Mouse (Mus musculus) heart, embryonic 15.5 days (tissue): ENCODE results near the gene Ddo. TPM values are rescaled to one million over a fixed set of nuclear protein-coding genes. Genes with fewer than 3 reads are reported as not detected.

ENCODE experiments used
- ATAC-seq: fragments of 200-750 bp; cut with Nextera tagmentation; replicated peaks from 2 replicates; pipeline ENCODE4 v1.8.0; 2017; ENCODE audit warnings: low read depth, moderate TSS enrichment; ENCODE audit not compliant: insufficient number of reproducible peaks, insufficient read depth, low FRiP score
- H3K27ac ChIP-seq: fragments of 300-500 bp; sonication (generic); 2 replicates; pipeline ENCODE4 v1.5.1; 2015; ENCODE audit warnings: mild to moderate bottlenecking, inconsistent platforms
- H3K27me3 ChIP-seq: fragments of 300-500 bp; sonication (generic); 2 replicates; pipeline ENCODE4 v1.6.1; 2015; ENCODE audit warnings: inconsistent platforms
- H3K36me3 ChIP-seq: fragments of 300-500 bp; sonication (generic); 2 replicates; pipeline ENCODE4 v1.6.1; 2015; ENCODE audit warnings: mild to moderate bottlenecking, inconsistent platforms
- H3K4me1 ChIP-seq: fragments of 300-500 bp; sonication (generic); replicated peaks from 2 replicates; pipeline ENCODE4 v1.6.1; 2015; ENCODE audit warnings: inconsistent platforms
- H3K4me2 ChIP-seq: fragments of 300-500 bp; sonication (generic); 2 replicates; pipeline ENCODE4 v1.6.1; 2015; ENCODE audit warnings: inconsistent platforms, mild to moderate bottlenecking, moderate library complexity
- H3K4me3 ChIP-seq: fragments of 300-500 bp; sonication (generic); 2 replicates; pipeline ENCODE4 v1.5.1; 2015; ENCODE audit warnings: mild to moderate bottlenecking, inconsistent platforms
- H3K9ac ChIP-seq: fragments of 300-500 bp; sonication (generic); 2 replicates; pipeline ENCODE4 v1.6.1; 2015; ENCODE audit warnings: mild to moderate bottlenecking, inconsistent platforms
- H3K9me3 ChIP-seq: fragments of 300-500 bp; sonication (generic); replicated peaks from 2 replicates; pipeline ENCODE4 v1.6.1; 2016; ENCODE audit warnings: inconsistent platforms
- WGBS: fragments of 180-500 bp; shearing (Covaris S2); methylation state at CpG from one replicate; pipeline ENCODE4 v1.1.7; 2015; ENCODE audit warnings: mixed read lengths; 5-methylcytosine and 5-hydroxymethylcytosine counted together
- polyA plus RNA-seq: library from polyadenylated mRNA; unstranded; fragments of >200 nt; fragmentation: Nextera tagmentation; extraction: Ambion mirVana; gene quantifications from 2 replicates; pipeline ENCODE4 v1.2.1, GENCODE M21; 2015

Gene Ddo
- polyA plus RNA-seq, 1 experiment from 2014 or later = 22.5 TPM

- 61% methylated on average over 3 of the region's 3 CpGs for WGBS
- no peak overlapping the region for H3K4me3 ChIP-seq
- H3K9ac ChIP-seq = no peak overlapping the region
- no peaks in the 10 kb centered on the region for H3K36me3 ChIP-seq
- no peaks in the 10 kb centered on the region for H3K27me3 ChIP-seq
- H3K27ac ChIP-seq = no peak overlapping the region
- H3K9me3 ChIP-seq = no peaks in the 10 kb centered on the region
- H3K4me2 ChIP-seq = no peak overlapping the region
- H3K4me1 ChIP-seq = peaks cover 12% of the 10 kb centered on the region
- no peak for ATAC-seq
These were observed 86.9 kb downstream of the Ddo start for GRCm38 (mm10) chr10:40716713-40717112.

GRCm38 (mm10) chr10:40718362-40718761, 88.6 kb downstream of the Ddo start:
- no peak for ATAC-seq
- Histone ChIP-seq H3K4me1 (peaks cover 10% of the 10 kb centered on the region), H3K36me3 (no peaks in the 10 kb centered on the region), H3K27ac (no peak overlapping the region), H3K4me3 (no peak overlapping the region), H3K9ac (no peak overlapping the region), H3K27me3 (no peaks in the 10 kb centered on the region), H3K9me3 (no peaks in the 10 kb centered on the region), H3K4me2 (no peak overlapping the region)
- WGBS = 93% methylated on average over 13 of the region's 13 CpGs

GRCm38 (mm10) chr10:40719062-40719461, 89.3 kb downstream of the Ddo start:
- no peaks in the 10 kb centered on the region for H3K9me3 ChIP-seq
- H3K27me3 ChIP-seq = no peaks in the 10 kb centered on the region
- H3K36me3 ChIP-seq = no peaks in the 10 kb centered on the region
- WGBS = 46% methylated on average over 6 of the region's 6 CpGs
- H3K4me2 ChIP-seq = no peak overlapping the region
- no peak overlapping the region for H3K4me3 ChIP-seq
- H3K27ac ChIP-seq = no peak overlapping the region
- H3K4me1 ChIP-seq = peaks cover 9% of the 10 kb centered on the region
- no peak for ATAC-seq
- H3K9ac ChIP-seq = no peak overlapping the region

- ATAC-seq = no peak
These were observed 91.1 kb downstream of the Ddo start for GRCm38 (mm10) chr10:40720883-40721282.

GRCm38 (mm10) chr10:40724342-40724741, 94.5 kb downstream of the Ddo start:
- no peaks in the 10 kb centered on the region for H3K4me1 ChIP-seq
- no peaks in the 10 kb centered on the region for H3K9me3 ChIP-seq
- H3K27ac ChIP-seq = no peak overlapping the region
- no peak overlapping the region for H3K4me2 ChIP-seq
- H3K9ac ChIP-seq = no peak overlapping the region
- H3K27me3 ChIP-seq = no peaks in the 10 kb centered on the region
- no peak overlapping the region for H3K4me3 ChIP-seq
- no peaks in the 10 kb centered on the region for H3K36me3 ChIP-seq
- no peak for ATAC-seq
- WGBS = 51% methylated on average over 6 of the region's 6 CpGs

More at GRCm38 (mm10) chr10:40720883-40721282, 91.1 kb downstream of the Ddo start:
- Histone ChIP-seq H3K36me3 (no peaks in the 10 kb centered on the region), H3K27me3 (no peaks in the 10 kb centered on the region), H3K4me2 (no peak overlapping the region), H3K4me3 (no peak overlapping the region), H3K27ac (no peak overlapping the region), H3K4me1 (peaks cover 5% of the 10 kb centered on the region), H3K9me3 (no peaks in the 10 kb centered on the region), H3K9ac (no peak overlapping the region)
- WGBS = 66% methylated on average over 5 of the region's 5 CpGs

GRCm38 (mm10) chr10:40725066-40725465, 95.3 kb downstream of the Ddo start:
- ATAC-seq = no peak
- H3K36me3 ChIP-seq = no peaks in the 10 kb centered on the region
- 50% methylated on average over 4 of the region's 4 CpGs for WGBS
- no peak overlapping the region for H3K27ac ChIP-seq
- H3K27me3 ChIP-seq = no peaks in the 10 kb centered on the region
- H3K9ac ChIP-seq = no peak overlapping the region
- H3K4me1 ChIP-seq = no peaks in the 10 kb centered on the region
- no peaks in the 10 kb centered on the region for H3K9me3 ChIP-seq
- no peak overlapping the region for H3K4me3 ChIP-seq
- H3K4me2 ChIP-seq = no peak overlapping the region

GRCm38 (mm10) chr10:40725471-40725870, 95.7 kb downstream of the Ddo start:
- Histone ChIP-seq H3K27me3 (no peaks in the 10 kb centered on the region), H3K27ac (no peak overlapping the region), H3K9ac (no peak overlapping the region), H3K4me3 (no peak overlapping the region), H3K4me2 (no peak overlapping the region), H3K9me3 (no peaks in the 10 kb centered on the region), H3K36me3 (no peaks in the 10 kb centered on the region), H3K4me1 (no peaks in the 10 kb centered on the region)
- ATAC-seq = no peak
- WGBS = 74% methylated on average over 4 of the region's 4 CpGs

- Histone ChIP-seq H3K27me3 (no peaks in the 10 kb centered on the region), H3K9me3 (no peaks in the 10 kb centered on the region), H3K27ac (no peak overlapping the region), H3K4me3 (no peak overlapping the region), H3K9ac (no peak overlapping the region; the same call in 1 of the 2 replicates), H3K4me1 (no peaks in the 10 kb centered on the region), H3K36me3 (no peaks in the 10 kb centered on the region), H3K4me2 (no peak overlapping the region)
- WGBS = 58% methylated on average over 11 of the region's 11 CpGs
- no peak for ATAC-seq
These were observed 96.6 kb downstream of the Ddo start for GRCm38 (mm10) chr10:40726288-40726902.

GRCm38 (mm10) chr10:40726989-40727388, 97.2 kb downstream of the Ddo start:
- no peaks in the 10 kb centered on the region for H3K9me3 ChIP-seq
- 64% methylated on average over 5 of the region's 5 CpGs for WGBS
- H3K36me3 ChIP-seq = no peaks in the 10 kb centered on the region
- no peak overlapping the region for H3K27ac ChIP-seq
- H3K27me3 ChIP-seq = no peaks in the 10 kb centered on the region
- no peak overlapping the region for H3K4me2 ChIP-seq
- H3K4me1 ChIP-seq = no peaks in the 10 kb centered on the region
- no peak for ATAC-seq
- no peak overlapping the region for H3K9ac ChIP-seq
- H3K4me3 ChIP-seq = no peak overlapping the region

- Histone ChIP-seq H3K9ac (no peak overlapping the region), H3K4me3 (no peak overlapping the region), H3K27ac (no peak overlapping the region), H3K4me1 (no peaks in the 10 kb centered on the region), H3K27me3 (no peaks in the 10 kb centered on the region), H3K9me3 (no peaks in the 10 kb centered on the region), H3K36me3 (no peaks in the 10 kb centered on the region), H3K4me2 (no peak overlapping the region)
- ATAC-seq = no peak
- 76% methylated on average over 5 of the region's 5 CpGs for WGBS
These were observed 100.4 kb downstream of the Ddo start for GRCm38 (mm10) chr10:40730200-40730599.
